Mouse (Mus musculus) brain, embryonic 14.5 days (tissue): Measurements from ENCODE around the gene Tesk2. TPM values are rescaled to one million over a fixed set of nuclear protein-coding genes. Genes with fewer than 3 reads are reported as not detected.

Experiments used
- DNase-seq: peaks from one replicate; pipeline ENCODE4 v3.0.0-alpha.2; 2011; ENCODE audit warnings: low read depth
- CTCF ChIP-seq: fragments of 200-500 bp; IDR thresholded peaks from 2 replicates; pipeline ENCODE4 v1.5.1; 2012; ENCODE audit warnings: inconsistent platforms, mild to moderate bottlenecking, moderate library complexity, borderline replicate concordance; ENCODE audit not compliant: insufficient read depth, insufficient read length; ENCODE audit errors: extremely low read depth
- POLR2A ChIP-seq: fragments of 200-500 bp; IDR thresholded peaks from 2 replicates; pipeline ENCODE4 v1.6.1; 2012; ENCODE audit warnings: mild to moderate bottlenecking, inconsistent platforms, borderline replicate concordance; ENCODE audit not compliant: poor library complexity, insufficient read depth, insufficient read length, severe bottlenecking; ENCODE audit errors: extremely low read depth
- polyA plus RNA-seq: library from polyadenylated mRNA; depleted of rRNA; stranded (reverse); fragments of >200 nt; gene quantifications from 2 replicates; pipeline ENCODE4 v1.2.3, GENCODE M21; 2012

The Tesk2 gene
- polyA plus RNA-seq, 1 experiment = 3.1 TPM

- TF ChIP-seq POLR2A (no peak), CTCF (no peak)
- no peak for DNase-seq
Observed at GRCm38 (mm10) chr4:116729532-116729931, 8.8 kb downstream of the Tesk2 start.

GRCm38 (mm10) chr4:116731077-116731476 is 10.3 kb downstream of the Tesk2 start:
- TF ChIP-seq CTCF = no peak
- no peak for TF ChIP-seq POLR2A
- DNase-seq = no peak

- TF ChIP-seq POLR2A = no peak
- no peak for TF ChIP-seq CTCF
- no peak for DNase-seq
Observed at GRCm38 (mm10) chr4:116732355-116732754, 11.6 kb downstream of the Tesk2 start.

- DNase-seq = no peak
- TF ChIP-seq CTCF = no peak
- no peak for TF ChIP-seq POLR2A
Observed at GRCm38 (mm10) chr4:116734996-116735395, 14.2 kb downstream of the Tesk2 start.

- TF ChIP-seq CTCF (no peak), POLR2A (no peak)
- DNase-seq = no peak
Observed at GRCm38 (mm10) chr4:116738972-116739751, 18.4 kb downstream of the Tesk2 start.

- TF ChIP-seq CTCF = no peak
- TF ChIP-seq POLR2A = no peak
- no peak for DNase-seq
Observed at GRCm38 (mm10) chr4:116749750-116750149, 29.0 kb downstream of the Tesk2 start.

- DNase-seq = no peak
- no peak for TF ChIP-seq CTCF
- no peak for TF ChIP-seq POLR2A
Observed at GRCm38 (mm10) chr4:116761914-116762313, 41.2 kb downstream of the Tesk2 start.

GRCm38 (mm10) chr4:116764001-116764400 is 43.3 kb downstream of the Tesk2 start:
- DNase-seq = no peak
- TF ChIP-seq POLR2A (no peak), CTCF (no peak)

- DNase-seq = no peak
- TF ChIP-seq POLR2A (no peak), CTCF (no peak)
Observed at GRCm38 (mm10) chr4:116768510-116768909, 47.8 kb downstream of the Tesk2 start.

- TF ChIP-seq POLR2A = no peak
- no peak for TF ChIP-seq CTCF
- DNase-seq = no peak
Observed at GRCm38 (mm10) chr4:116769060-116769459, 48.3 kb downstream of the Tesk2 start.

- TF ChIP-seq CTCF (no peak), POLR2A (no peak)
- no peak for DNase-seq
Observed at GRCm38 (mm10) chr4:116776391-116776790, 55.6 kb downstream of the Tesk2 start.

- DNase-seq = no peak
- TF ChIP-seq POLR2A = no peak
- no peak for TF ChIP-seq CTCF
Observed at GRCm38 (mm10) chr4:116777079-116777478, 56.3 kb downstream of the Tesk2 start.
